Mouse (Mus musculus) kidney, adult 2 months (tissue): ENCODE results near the gene Gpr152. TPM values are rescaled to one million over a fixed set of nuclear protein-coding genes. Genes with fewer than 3 reads are reported as not detected.

Experiments used
- DNase-seq: peaks from one replicate; pipeline ENCODE4 v3.0.0; 2021
- H3K27ac ChIP-seq: fragments of 200-500 bp; 2 replicates; pipeline ENCODE4 v1.5.1; 2012; ENCODE audit warnings: low read depth, low read length, control low read depth, inconsistent platforms; ENCODE audit not compliant: insufficient read depth
- H3K27me3 ChIP-seq: fragments of 200-500 bp; replicated peaks from 2 replicates; pipeline ENCODE4 v1.6.1; 2012; ENCODE audit warnings: mild to moderate bottlenecking, moderate library complexity, low read length, inconsistent platforms; ENCODE audit not compliant: control insufficient read depth, insufficient read depth
- H3K36me3 ChIP-seq: fragments of 200-500 bp; 2 replicates; pipeline ENCODE4 v1.6.1; 2012; ENCODE audit warnings: mild to moderate bottlenecking, moderate library complexity, low read length, inconsistent platforms; ENCODE audit not compliant: control insufficient read depth, insufficient read depth
- H3K4me1 ChIP-seq: fragments of 200-500 bp; 2 replicates; pipeline ENCODE4 v1.6.1; 2011; ENCODE audit warnings: low read length; ENCODE audit not compliant: control insufficient read depth, insufficient read depth
- H3K4me3 ChIP-seq: fragments of 200-500 bp; 2 replicates; pipeline ENCODE4 v1.5.1; 2011; ENCODE audit warnings: mild to moderate bottlenecking, low read depth, low read length, control low read depth; ENCODE audit not compliant: insufficient read depth
- CTCF ChIP-seq: fragments of 200-500 bp; conservative IDR thresholded peaks from 2 replicates; pipeline ENCODE4 v1.5.1; 2011; ENCODE audit warnings: low read depth, mild to moderate bottlenecking, control low read depth, low read length, moderate library complexity, mixed read lengths; ENCODE audit not compliant: insufficient read depth, insufficient read length
- POLR2A ChIP-seq: fragments of 200-500 bp; IDR thresholded peaks from one replicate; pipeline ENCODE4 v1.6.1; 2011; ENCODE audit warnings: low read depth, low read length, control low read depth
- WGBS: fragments of 180-500 bp; shearing (Covaris S2); methylation state at CpG from one replicate; pipeline ENCODE4 v1.1.7; 2018; 5-methylcytosine and 5-hydroxymethylcytosine counted together
- polyA plus RNA-seq: library from polyadenylated mRNA; depleted of rRNA; stranded (reverse); fragments of >200 nt; gene quantifications from 2 replicates; pipeline ENCODE4 v1.2.3, GENCODE M21; 2012

Gpr152 gene
- polyA plus RNA-seq, 1 experiment: 0.05 TPM

DNA sequence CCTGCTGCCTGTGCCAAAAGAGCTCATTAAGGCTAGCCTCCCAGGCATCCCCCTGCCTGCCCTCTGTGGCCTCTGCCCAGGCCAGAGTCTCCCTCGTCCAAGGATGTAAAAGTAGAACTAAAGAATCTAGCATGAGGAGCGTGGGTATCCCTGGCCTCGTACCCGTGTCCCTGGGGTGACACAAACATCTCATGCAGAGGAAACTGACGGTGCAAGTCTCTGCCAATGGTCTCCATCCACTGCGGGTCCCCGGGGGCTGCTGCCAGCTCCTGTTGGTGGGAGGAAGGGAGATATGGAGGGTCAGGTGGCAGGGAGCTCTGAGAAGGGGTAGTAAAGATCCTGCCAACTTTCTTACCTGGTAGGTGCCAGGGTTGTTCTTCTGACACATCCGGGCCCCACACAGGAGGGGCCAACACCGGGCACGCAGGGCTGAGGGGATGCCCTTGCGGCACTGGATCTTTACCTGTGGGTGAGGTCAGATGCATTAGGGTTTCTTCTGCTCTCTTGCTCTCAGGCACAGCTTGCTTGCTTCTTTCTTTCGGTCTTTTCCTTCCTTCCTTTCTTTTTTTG lies 49.5 kb downstream of the Gpr152 start:
- Histone ChIP-seq H3K27ac (no peak overlapping the region), H3K4me1 (peaks cover 11% of the 10 kb centered on the region; the same call in 1 of the 2 replicates), H3K27me3 (no peaks in the 10 kb centered on the region), H3K36me3 (no peaks in the 10 kb centered on the region), H3K4me3 (no peak overlapping the region)
- WGBS: 86% methylated on average over 12 of the region's 12 CpGs
- TF ChIP-seq CTCF (no peak), POLR2A (no peak)
- DNase-seq: no peak

DNA sequence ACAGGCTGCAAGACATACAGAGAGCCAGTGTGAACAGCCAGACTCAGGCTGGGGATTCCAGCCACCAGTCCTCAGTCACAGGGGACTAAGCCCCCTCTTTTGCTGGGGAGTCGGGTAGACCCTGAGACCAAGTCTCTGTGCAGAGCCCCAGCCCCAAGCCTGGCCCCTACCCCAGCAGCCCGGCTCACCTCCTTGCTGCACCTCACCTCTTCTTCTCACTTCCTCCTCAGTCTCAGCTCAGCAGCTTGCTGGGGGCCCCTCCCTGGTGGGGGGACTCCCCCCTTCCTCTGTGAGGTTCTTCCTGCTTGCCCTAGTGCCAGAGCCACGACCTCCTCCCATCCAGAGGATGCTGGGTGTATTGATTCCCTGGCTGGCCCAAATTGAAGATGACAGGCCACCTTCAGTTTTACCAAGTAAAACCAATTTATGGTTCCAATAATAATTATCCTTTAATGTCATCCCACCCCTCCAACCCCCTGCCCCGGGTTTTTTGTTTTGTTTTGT lies 51.3 kb downstream of the Gpr152 start, which contains the start of gene Tbc1d10c:
Gene Tbc1d10c (minus strand): TSS at position 454 of the 504 bp plus-strand sequence.
- peaks cover 2% of the 10 kb centered on the region; the same call in 1 of the 2 replicates for H3K36me3 ChIP-seq
- H3K27ac ChIP-seq: peak within 1 kb of the TSS; percentile 93
- H3K27me3 ChIP-seq: no peaks in the 10 kb centered on the region
- no peak for DNase-seq
- 41% methylated on average over 4 of the region's 4 CpGs for WGBS
- TF ChIP-seq CTCF: no peak
- no peak for TF ChIP-seq POLR2A
- H3K4me1 ChIP-seq: peaks cover 11% of the 10 kb centered on the region; the same call in 1 of the 2 replicates
- H3K4me3 ChIP-seq: peak within 1 kb of the TSS; percentile 99

DNA sequence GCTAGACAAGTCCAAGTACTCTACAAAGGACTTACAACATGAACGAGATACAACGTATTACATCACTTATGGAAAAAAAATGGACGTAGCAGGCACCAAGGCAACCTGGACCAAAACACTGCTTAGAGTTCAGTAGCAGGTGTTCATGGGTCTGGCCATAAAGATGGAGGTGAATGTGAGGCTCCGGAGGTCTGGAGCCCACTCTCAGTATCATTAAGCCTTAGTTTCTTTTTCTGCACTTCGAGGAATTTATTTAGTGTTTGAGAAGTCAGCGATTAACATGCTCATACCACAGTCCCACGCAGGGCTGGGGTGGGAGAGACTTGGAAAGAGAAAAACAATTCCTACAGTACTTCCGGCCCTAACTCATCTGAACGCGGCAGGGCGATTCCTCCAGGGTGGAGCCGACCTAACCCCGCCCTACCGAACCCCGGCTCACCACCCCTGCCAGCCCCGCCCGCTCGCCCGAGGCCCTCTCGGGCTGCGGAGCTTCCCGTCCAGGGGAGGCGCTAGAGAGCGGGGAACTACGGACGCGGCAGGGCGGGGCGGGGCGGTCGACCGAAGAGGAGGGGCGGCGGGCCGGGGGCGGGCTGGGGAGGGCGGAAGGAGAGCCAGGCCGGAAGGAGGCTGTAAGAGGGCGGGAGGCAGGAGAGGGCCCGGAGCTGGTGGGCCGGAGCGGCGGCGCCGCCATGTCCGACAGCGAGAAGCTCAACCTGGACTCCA lies 52.1 kb downstream of the Gpr152 start, which contains the start of gene Ppp1ca:
Gene Ppp1ca (plus strand): TSS at position 538 of the 723 bp plus-strand sequence.
- Histone ChIP-seq H3K4me3 (peak within 1 kb of the TSS; percentile 99), H3K27ac (peak within 1 kb of the TSS; percentile 93), H3K4me1 (peaks cover 11% of the 10 kb centered on the region; the same call in 1 of the 2 replicates), H3K36me3 (peaks cover 2% of the 10 kb centered on the region; the same call in 1 of the 2 replicates), H3K27me3 (no peaks in the 10 kb centered on the region)
- peak; percentile 97 for DNase-seq
- WGBS: 3% methylated on average over 44 of the region's 47 CpGs
- TF ChIP-seq CTCF (peak; percentile 60), POLR2A (peak; percentile 65)

DNA sequence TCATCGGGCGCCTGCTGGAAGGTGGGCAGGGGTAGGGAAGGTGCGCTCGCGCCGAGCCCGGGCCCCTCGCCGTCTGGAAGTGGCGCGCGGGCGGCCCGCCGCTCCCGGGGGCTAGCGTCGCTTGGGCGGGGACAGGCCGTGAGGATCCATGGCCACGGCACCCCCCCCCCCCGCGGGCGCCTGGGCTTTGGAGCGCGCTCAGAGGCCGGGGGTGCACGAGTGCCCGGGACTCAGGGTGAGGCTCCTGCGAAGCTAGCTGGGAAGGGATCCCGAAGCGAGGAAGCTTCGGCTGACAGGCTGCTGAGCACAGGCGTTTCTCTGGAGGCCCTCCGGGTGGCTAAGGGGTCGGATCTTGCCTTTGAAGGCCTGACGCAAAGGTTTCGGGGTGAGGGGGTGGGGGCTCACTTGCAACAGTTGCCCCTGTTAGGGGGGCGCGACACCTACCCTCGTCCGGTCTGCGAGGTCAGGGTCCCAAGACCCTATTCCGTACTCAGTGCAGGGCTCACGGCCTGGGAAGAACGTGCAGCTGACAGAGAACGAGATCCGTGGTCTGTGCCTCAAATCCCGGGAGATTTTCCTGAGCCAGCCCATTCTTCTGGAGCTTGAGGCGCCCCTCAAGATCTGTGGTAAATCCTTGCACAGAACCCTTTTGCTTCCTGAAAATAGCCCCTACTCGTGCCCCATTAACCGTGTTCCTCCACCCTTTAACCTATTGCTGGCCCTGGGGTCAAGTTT lies 52.8 kb downstream of the Gpr152 start:
- DNase-seq: no peak
- peaks cover 11% of the 10 kb centered on the region; the same call in 1 of the 2 replicates for H3K4me1 ChIP-seq
- no peaks in the 10 kb centered on the region for H3K27me3 ChIP-seq
- peaks cover 2% of the 10 kb centered on the region; the same call in 1 of the 2 replicates for H3K36me3 ChIP-seq
- under 1% methylated on average over 38 of the region's 52 CpGs for WGBS
- peak overlapping the region; percentile 99 for H3K4me3 ChIP-seq
- peak overlapping the region; percentile 93 for H3K27ac ChIP-seq
- no peak for TF ChIP-seq POLR2A
- TF ChIP-seq CTCF: no peak

DNA sequence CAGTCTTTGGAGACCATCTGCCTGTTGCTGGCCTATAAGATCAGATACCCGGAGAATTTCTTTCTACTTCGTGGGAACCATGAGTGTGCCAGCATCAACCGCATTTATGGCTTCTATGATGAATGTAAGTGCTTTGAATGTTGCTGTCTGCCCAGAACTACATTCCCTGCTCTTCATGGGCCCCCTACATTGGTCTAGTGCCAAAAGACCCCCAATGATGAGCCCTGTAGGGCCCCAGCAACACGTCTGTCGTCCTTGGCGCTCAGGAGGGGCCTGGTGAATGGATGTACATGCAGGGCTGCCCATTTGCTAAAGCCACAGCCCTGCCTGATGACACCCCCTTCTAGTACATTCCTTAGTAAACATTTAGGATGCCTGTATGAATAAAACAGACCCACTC lies 53.5 kb downstream of the Gpr152 start:
- H3K4me1 ChIP-seq: peaks cover 11% of the 10 kb centered on the region; the same call in 1 of the 2 replicates
- 46% methylated on average over 6 of the region's 6 CpGs for WGBS
- no peak for DNase-seq
- peaks cover 2% of the 10 kb centered on the region; the same call in 1 of the 2 replicates for H3K36me3 ChIP-seq
- H3K27ac ChIP-seq: no peak overlapping the region
- H3K27me3 ChIP-seq: no peaks in the 10 kb centered on the region
- TF ChIP-seq POLR2A (no peak), CTCF (no peak)
- peak overlapping the region; percentile 99 for H3K4me3 ChIP-seq

DNA sequence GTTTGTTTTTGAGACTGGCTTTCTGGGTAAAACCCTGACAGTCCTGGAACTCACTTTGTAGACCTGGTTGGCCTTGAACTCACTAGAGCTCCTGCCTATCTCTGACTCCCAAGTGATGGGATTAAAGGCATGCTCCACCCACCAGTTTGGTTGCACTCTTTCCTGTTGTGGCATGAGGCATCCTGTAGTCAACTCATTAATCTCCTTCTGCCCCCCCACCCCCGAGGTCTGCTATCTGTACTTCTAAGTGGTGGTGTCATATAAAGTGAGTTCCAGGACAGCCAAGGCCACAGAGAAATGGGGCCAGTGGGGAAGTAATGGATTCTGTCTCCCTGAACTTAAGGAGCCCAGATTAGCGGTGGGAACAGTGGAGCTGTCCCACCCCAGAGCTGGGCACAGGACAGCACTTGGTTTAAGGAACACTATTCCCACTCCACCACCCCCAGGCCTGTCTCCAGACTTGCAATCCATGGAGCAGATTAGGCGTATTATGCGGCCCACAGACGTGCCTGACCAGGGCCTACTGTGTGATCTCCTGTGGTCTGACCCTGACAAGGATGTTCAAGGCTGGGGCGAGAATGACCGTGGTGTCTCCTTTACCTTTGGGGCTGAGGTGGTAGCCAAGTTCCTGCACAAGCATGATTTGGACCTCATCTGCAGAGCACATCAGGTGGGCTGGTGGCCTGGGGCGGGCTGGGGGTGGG lies 54.6 kb downstream of the Gpr152 start:
- no peak for DNase-seq
- no peak for TF ChIP-seq CTCF
- no peak for TF ChIP-seq POLR2A
- WGBS: 85% methylated on average over 8 of the region's 8 CpGs
- H3K4me1 ChIP-seq: peaks cover 11% of the 10 kb centered on the region; the same call in 1 of the 2 replicates
- H3K27me3 ChIP-seq: no peaks in the 10 kb centered on the region
- no peak overlapping the region for H3K27ac ChIP-seq
- peaks cover 2% of the 10 kb centered on the region; the same call in 1 of the 2 replicates for H3K36me3 ChIP-seq
- no peak overlapping the region for H3K4me3 ChIP-seq
